Mouse (Mus musculus) stomach, embryonic 16.5 days (tissue): ENCODE results near the gene Sun2. TPM values are rescaled to one million over a fixed set of nuclear protein-coding genes. Genes with fewer than 3 reads are reported as not detected.

Experiments used
- ATAC-seq: fragments of 200-750 bp; cut with Nextera tagmentation; 2 replicates; pipeline ENCODE4 v1.8.0; 2017; ENCODE audit warnings: moderate number of reproducible peaks, moderate TSS enrichment; ENCODE audit not compliant: insufficient read depth, low FRiP score
- H3K27ac ChIP-seq: fragments of 300-500 bp; sonication (generic); 2 replicates; pipeline ENCODE4 v1.5.1; 2014; ENCODE audit warnings: low read length
- H3K27me3 ChIP-seq: fragments of 300-500 bp; sonication (generic); 2 replicates; pipeline ENCODE4 v1.6.1; 2014; ENCODE audit warnings: low read length, control low read depth, mixed read lengths; ENCODE audit not compliant: control insufficient read depth, insufficient read depth
- H3K36me3 ChIP-seq: fragments of 300-500 bp; sonication (generic); 2 replicates; pipeline ENCODE4 v1.6.1; 2014; ENCODE audit warnings: low read length; ENCODE audit not compliant: control insufficient read depth, insufficient read depth
- H3K4me1 ChIP-seq: fragments of 300-500 bp; sonication (generic); 2 replicates; pipeline ENCODE4 v1.6.1; 2014; ENCODE audit warnings: low read length, control low read depth, mixed read lengths; ENCODE audit not compliant: control insufficient read depth, insufficient read depth
- H3K4me2 ChIP-seq: fragments of 300-500 bp; sonication (generic); 2 replicates; pipeline ENCODE4 v1.6.1; 2014; ENCODE audit warnings: low read depth, low read length, mixed read lengths
- H3K4me3 ChIP-seq: fragments of 300-500 bp; sonication (generic); replicated peaks from 2 replicates; pipeline ENCODE4 v1.5.1; 2014; ENCODE audit warnings: mild to moderate bottlenecking, low read length
- H3K9ac ChIP-seq: fragments of 300-500 bp; sonication (generic); 2 replicates; pipeline ENCODE4 v1.6.1; 2014; ENCODE audit warnings: low read length
- H3K9me3 ChIP-seq: fragments of 300-500 bp; sonication (generic); replicated peaks from 2 replicates; pipeline ENCODE4 v1.6.1; 2016; ENCODE audit warnings: low read length, control low read depth; ENCODE audit not compliant: control insufficient read depth
- WGBS: fragments of 180-500 bp; shearing (Covaris S2); extraction: QIAGEN DNeasy Blood & Tissue Kit; methylation state at CpG from one replicate; pipeline ENCODE4 v1.1.7; 2014; 5-methylcytosine and 5-hydroxymethylcytosine counted together
- polyA plus RNA-seq: library from polyadenylated mRNA; unstranded; fragments of >200 nt; fragmentation: Nextera tagmentation; extraction: Ambion mirVana; gene quantifications from 2 replicates; pipeline ENCODE4 v1.2.1, GENCODE M21; 2015

The Sun2 gene
- polyA plus RNA-seq, 1 experiment from 2014 or later: 4.4 TPM

DNA sequence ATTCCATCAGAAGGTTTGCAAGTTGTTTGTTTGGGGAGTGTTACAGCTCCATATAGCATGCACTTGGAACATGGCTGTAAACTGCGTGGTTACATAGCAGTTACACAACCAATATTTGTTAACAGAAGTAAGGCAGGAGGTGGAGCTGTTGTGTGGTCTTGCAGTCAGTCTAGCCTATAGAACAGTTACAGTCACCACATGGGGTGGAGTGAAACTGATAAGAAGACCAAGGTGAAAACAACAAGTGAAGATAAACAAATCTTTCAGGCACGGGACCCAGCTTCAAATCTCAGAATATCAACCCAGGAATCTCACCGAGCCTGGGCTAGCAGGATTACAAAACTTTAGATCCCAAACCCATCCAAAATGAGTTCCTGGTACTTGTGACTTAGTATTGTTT is 1.6 kb downstream of the Sun2 start:
- ATAC-seq: no peak
- H3K27ac ChIP-seq: no peak overlapping the region
- peak overlapping the region; percentile 94 for H3K9ac ChIP-seq

DNA sequence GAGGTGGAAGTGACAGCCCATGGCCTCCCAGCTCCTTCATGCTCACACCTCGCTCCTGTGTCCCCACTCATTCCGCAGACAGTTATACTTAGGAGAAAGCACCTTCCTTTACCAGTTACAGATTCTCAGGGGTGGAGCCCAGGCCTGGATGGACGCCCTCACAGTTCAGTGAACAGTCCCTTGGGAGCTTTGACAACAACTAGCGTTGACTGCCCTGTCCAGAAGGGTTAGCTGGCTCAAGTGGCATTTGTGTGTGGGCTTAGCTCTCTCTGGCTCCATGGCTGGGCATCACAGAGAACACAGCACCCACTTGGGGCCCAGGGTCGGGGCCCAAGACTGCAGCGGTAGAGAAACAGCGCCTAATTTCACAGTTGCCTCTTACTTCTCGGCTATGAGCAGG is 8.0 kb downstream of the Sun2 start:
- H3K27me3 ChIP-seq: no peaks in the 10 kb centered on the region
- H3K9me3 ChIP-seq: no peaks in the 10 kb centered on the region
- peaks cover 14% of the 10 kb centered on the region for H3K36me3 ChIP-seq
- H3K4me1 ChIP-seq: no peaks in the 10 kb centered on the region; the same call in 1 of the 2 replicates
- H3K27ac ChIP-seq: no peak overlapping the region
- H3K9ac ChIP-seq: no peak overlapping the region
- no peak overlapping the region for H3K4me2 ChIP-seq
- ATAC-seq: no peak
- 87% methylated on average over 8 of the region's 8 CpGs for WGBS
- H3K4me3 ChIP-seq: no peak overlapping the region

More for the DNA sequence above, 1.6 kb downstream of the Sun2 start:
- no peaks in the 10 kb centered on the region for H3K9me3 ChIP-seq
- peaks cover 12% of the 10 kb centered on the region; the same call in 1 of the 2 replicates for H3K36me3 ChIP-seq
- no peaks in the 10 kb centered on the region for H3K27me3 ChIP-seq
- peaks cover 12% of the 10 kb centered on the region for H3K4me1 ChIP-seq
- peak overlapping the region; percentile 87 for H3K4me2 ChIP-seq
- WGBS: 56% methylated on average over 3 of the region's 3 CpGs
- H3K4me3 ChIP-seq: peak overlapping the region; percentile 95

DNA sequence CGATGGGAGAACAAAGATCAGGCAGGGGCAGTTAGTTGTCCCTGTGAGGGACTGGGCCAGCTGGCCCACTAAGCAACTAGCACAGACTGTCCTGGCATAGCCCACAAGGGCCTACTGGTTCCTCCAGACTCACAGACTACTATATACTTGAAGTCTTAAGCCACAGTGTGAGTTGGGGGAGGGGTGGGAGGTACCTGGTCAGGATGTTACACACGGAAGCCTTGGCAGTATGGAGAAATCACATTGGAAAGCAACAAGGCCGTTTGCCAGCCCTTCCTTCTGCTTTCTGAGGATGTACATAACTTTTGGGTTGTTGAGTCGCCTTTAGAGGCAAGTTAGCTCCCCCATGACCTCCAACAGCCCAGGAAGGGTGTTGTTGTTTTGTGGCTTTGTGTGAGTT is 8.7 kb downstream of the Sun2 start:
- no peak for ATAC-seq
- 64% methylated on average over 4 of the region's 4 CpGs for WGBS
- H3K27me3 ChIP-seq: no peaks in the 10 kb centered on the region
- no peak overlapping the region for H3K4me2 ChIP-seq
- no peaks in the 10 kb centered on the region for H3K4me1 ChIP-seq
- no peaks in the 10 kb centered on the region for H3K9me3 ChIP-seq
- no peak overlapping the region for H3K4me3 ChIP-seq
- H3K27ac ChIP-seq: no peak overlapping the region
- no peak overlapping the region for H3K9ac ChIP-seq
- H3K36me3 ChIP-seq: peaks cover 8% of the 10 kb centered on the region

DNA sequence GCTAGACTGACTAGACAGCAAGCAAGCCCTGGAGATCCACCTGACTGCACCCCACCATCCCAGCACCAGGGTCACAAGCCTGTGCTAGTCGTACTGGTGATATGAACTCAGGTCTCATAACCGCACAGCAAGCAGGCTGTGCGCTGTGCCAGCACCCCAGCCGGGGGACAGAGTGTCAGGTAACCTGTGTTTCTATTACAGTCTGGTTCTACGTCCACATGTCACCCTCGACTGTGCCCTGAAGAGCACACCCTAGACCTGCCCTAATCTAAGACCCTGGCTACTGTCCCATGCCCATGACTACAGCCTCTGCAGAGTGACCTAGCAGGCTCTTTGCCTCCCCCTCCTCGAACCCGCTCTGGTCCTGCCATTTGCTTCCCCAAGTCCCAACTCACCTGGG is 9.1 kb downstream of the Sun2 start:
- ATAC-seq: no peak
- 95% methylated on average over 8 of the region's 8 CpGs for WGBS
- Histone ChIP-seq H3K4me2 (no peak overlapping the region), H3K9ac (no peak overlapping the region), H3K27ac (no peak overlapping the region), H3K9me3 (no peaks in the 10 kb centered on the region), H3K36me3 (peaks cover 4% of the 10 kb centered on the region), H3K4me3 (no peak overlapping the region), H3K4me1 (no peaks in the 10 kb centered on the region), H3K27me3 (no peaks in the 10 kb centered on the region)

- 84% methylated on average over 7 of the region's 7 CpGs for WGBS
- no peak for ATAC-seq
- Histone ChIP-seq H3K4me2 (no peak overlapping the region), H3K9ac (no peak overlapping the region), H3K4me3 (no peak overlapping the region), H3K27me3 (no peaks in the 10 kb centered on the region), H3K9me3 (no peaks in the 10 kb centered on the region), H3K36me3 (peaks cover 5% of the 10 kb centered on the region), H3K4me1 (no peaks in the 10 kb centered on the region), H3K27ac (no peak overlapping the region)
Measured at GRCm38 (mm10) chr15:79731554-79731953, 10.8 kb downstream of the Sun2 start.

DNA sequence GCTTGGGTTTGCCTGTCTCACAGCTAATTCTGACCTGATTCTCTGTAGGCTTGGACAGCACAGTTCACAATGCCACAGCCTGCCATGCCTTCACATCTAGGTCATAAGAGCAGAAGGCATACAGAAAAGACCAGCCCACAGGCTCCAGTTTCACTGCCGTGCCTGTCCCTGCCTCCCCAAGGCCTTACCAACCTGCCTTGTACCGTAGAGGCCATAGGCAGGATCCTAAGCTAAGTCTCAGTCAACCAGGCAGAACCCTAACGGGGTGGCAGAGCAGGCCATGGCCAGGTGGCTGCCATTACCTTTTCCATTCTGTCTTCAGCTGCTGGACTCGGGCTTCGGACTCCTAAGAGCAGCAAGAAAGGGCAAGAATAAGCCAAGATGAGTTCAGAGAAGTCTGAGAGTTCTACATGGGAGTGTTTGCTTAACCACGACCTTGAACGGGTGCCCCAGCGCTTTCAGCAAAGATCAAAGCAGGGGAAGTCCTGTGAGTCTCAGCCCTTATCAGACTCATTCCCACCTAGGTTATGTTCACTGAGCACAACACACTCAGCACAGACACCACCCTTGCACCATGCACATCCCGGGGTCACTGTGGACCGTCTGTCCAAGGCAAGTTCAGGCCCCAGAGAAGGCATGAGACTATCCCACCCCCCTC is 13.5 kb downstream of the Sun2 start:
- H3K4me2 ChIP-seq: no peak overlapping the region
- H3K9me3 ChIP-seq: no peaks in the 10 kb centered on the region
- H3K9ac ChIP-seq: no peak overlapping the region
- no peak overlapping the region for H3K4me3 ChIP-seq
- H3K36me3 ChIP-seq: peaks cover 7% of the 10 kb centered on the region
- ATAC-seq: no peak
- no peaks in the 10 kb centered on the region for H3K4me1 ChIP-seq
- no peak overlapping the region for H3K27ac ChIP-seq
- H3K27me3 ChIP-seq: no peaks in the 10 kb centered on the region
- WGBS: 71% methylated on average over 10 of the region's 10 CpGs

DNA sequence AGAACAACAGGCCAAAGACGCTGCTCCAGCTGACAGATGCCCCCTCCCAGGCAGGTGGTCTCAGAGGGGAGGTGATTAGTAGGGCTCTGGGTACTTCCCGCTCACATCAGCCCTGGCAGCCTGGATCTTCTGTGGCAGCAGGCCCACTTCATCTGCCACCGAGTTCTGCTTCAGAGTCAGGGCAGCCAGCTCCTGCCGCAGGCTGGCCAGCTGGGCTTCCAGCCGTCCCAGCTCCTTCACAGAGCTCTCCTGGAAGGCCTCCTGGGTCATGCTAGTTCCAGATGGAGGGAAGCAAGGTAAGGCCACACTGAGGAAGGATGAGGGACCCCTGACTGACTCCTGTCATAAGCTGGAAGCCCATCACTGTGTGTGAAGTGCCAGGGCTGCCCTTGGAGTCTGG is 14.0 kb downstream of the Sun2 start:
- H3K9me3 ChIP-seq: no peaks in the 10 kb centered on the region
- H3K4me3 ChIP-seq: no peak overlapping the region
- H3K9ac ChIP-seq: no peak overlapping the region
- H3K27ac ChIP-seq: no peak overlapping the region
- peaks cover 7% of the 10 kb centered on the region for H3K36me3 ChIP-seq
- H3K4me1 ChIP-seq: no peaks in the 10 kb centered on the region
- no peaks in the 10 kb centered on the region for H3K27me3 ChIP-seq
- H3K4me2 ChIP-seq: no peak overlapping the region
- WGBS: 80% methylated on average over 5 of the region's 5 CpGs
- ATAC-seq: no peak

DNA sequence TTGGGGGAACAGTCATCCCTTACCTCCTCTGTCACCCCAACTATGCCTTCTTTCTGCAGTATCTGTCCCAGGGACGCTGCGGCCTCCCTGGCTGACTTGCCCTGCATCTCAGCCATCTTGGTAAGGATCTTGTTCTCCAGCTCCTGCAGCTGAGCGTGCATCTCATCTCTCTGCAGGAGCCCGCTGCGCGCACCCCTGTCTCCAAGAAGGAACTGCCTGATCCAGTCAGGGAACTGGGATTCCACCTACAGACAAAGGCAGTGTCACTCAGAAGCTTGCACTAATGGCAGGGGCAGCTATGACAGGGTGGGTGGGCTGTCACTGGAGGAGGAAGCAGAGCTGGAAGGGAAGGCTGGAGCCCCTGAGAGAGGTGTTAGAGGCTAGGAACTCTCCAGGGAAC is 14.5 kb downstream of the Sun2 start:
- H3K9me3 ChIP-seq: no peaks in the 10 kb centered on the region
- H3K27me3 ChIP-seq: no peaks in the 10 kb centered on the region
- peaks cover 7% of the 10 kb centered on the region for H3K36me3 ChIP-seq
- H3K4me2 ChIP-seq: no peak overlapping the region
- 91% methylated on average over 6 of the region's 6 CpGs for WGBS
- no peak for ATAC-seq
- no peak overlapping the region for H3K9ac ChIP-seq
- H3K4me3 ChIP-seq: no peak overlapping the region
- no peaks in the 10 kb centered on the region for H3K4me1 ChIP-seq
- no peak overlapping the region for H3K27ac ChIP-seq

DNA sequence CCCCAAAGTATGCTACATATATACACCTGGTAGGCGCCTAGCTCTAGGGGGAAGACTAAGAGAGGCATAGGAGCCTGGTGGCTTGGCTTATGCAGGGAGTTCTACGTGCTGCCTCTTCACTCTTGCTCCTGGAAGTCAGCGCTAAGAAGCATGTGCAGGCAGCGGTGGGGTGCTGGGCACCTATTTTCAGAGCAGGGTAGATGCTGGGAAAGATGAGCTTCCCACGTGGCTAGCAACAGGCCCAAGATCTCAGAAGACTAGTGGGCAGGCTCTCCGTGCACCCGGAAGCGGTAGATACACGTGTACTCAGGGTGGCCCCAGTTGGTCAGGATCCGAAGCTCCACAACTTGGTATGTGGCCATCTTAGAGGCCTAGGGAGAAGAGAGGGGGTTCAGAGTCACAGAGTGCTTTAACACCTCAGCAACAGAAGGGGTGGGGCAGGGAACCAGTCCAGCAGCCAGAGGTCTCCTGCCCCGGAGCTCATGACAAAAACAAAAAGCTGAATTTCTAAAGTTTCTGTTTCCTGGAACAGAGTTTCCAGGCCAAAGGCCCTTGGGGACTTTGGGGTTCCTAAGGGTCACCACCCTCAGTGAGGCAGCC is 17.0 kb downstream of the Sun2 start:
- Histone ChIP-seq H3K4me3 (no peak overlapping the region), H3K9me3 (no peaks in the 10 kb centered on the region), H3K27ac (no peak overlapping the region), H3K36me3 (peaks cover 7% of the 10 kb centered on the region), H3K4me1 (no peaks in the 10 kb centered on the region), H3K4me2 (no peak overlapping the region), H3K9ac (no peak overlapping the region), H3K27me3 (no peaks in the 10 kb centered on the region)
- 87% methylated on average over 11 of the region's 11 CpGs for WGBS
- ATAC-seq: no peak
